Comparison of ENCODE assay signal across 14 mouse cellular contexts in the genomic region with DNA sequence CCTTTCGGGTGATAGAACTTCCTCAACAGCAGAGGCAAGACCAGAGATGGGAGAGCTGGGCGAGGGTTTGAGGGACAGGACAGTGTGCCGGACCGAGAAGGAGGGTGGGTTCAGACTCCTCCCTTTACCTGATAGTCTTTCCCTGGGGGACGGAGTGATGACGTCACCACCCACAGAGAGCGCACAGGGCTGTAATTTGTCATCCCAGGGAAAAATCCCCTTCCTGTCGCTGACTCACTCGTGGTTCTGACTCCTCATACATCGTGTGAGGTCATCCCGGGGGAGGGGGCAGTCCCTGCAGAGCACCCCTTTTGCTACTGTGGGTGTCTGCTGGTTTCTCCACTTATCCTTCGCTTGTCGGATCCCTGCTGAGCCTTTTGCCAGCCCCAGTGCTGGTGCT.
DNase-seq lines count a peak whose midpoint lies in the region; ATAC-seq lines count a peak whose summit lies in the region.
"Had no signal": no experiment of that assay in that cellular context is flagged by ENCODE, and none has a peak within 500 bp of the region (broad histone marks: within the 10 kb centered on the region; RNA-seq: fewer than 3 reads in every experiment).

No protein-coding gene starts in this region.

- peaks cover 9% of the 10 kb centered on the region; the same call in 1 of the 2 replicates for H3K4me1 ChIP-seq in embryonic facial prominence, embryonic 12.5 days
- peaks cover 14% of the 10 kb centered on the region for H3K4me1 ChIP-seq in embryonic facial prominence, embryonic 10.5 days
- H3K4me1 ChIP-seq in liver, embryonic 12.5 days = peaks cover 5% of the 10 kb centered on the region; the same call in 1 of the 2 replicates
- H3K4me1 ChIP-seq: stomach, embryonic 15.5 days had no signal

- no peaks in the 10 kb centered on the region for H3K27me3 ChIP-seq in embryonic facial prominence, embryonic 12.5 days
- no peaks in the 10 kb centered on the region for H3K27me3 ChIP-seq in embryonic facial prominence, embryonic 10.5 days (replicated peaks; ENCODE audit: low read depth, poor library complexity, severe bottlenecking)
- no peaks in the 10 kb centered on the region for H3K27me3 ChIP-seq in liver, embryonic 12.5 days (replicated peaks)
- H3K27me3 ChIP-seq: stomach, embryonic 15.5 days had no signal

- ATAC-seq in embryonic facial prominence, embryonic 12.5 days (ENCODE audit: insufficient number of reproducible peaks, insufficient read depth, low FRiP score, low TSS enrichment) = peak; percentile 47; the same call in 1 of the 2 replicates
- ATAC-seq in liver, embryonic 12.5 days = 0 out of 2 replicates have a peak, but pooled peaks have one; percentile 21
- peak; percentile 65 for ATAC-seq in activated CD4-positive, CD25-positive, alpha-beta regulatory T cell, adult 4 months
- no peak for ATAC-seq in monocyte, adult 5-6 weeks (replicated peaks; ENCODE audit: insufficient number of reproducible peaks, low FRiP score, low TSS enrichment, poor library complexity, severe bottlenecking)
- ATAC-seq: liver, postnatal 0 days had no signal

- WGBS in embryonic facial prominence, embryonic 12.5 days = 59% methylated on average over 13 of the region's 13 CpGs
- 58% methylated on average over 13 of the region's 13 CpGs for WGBS in embryonic facial prominence, embryonic 10.5 days
- 36% methylated on average over 13 of the region's 13 CpGs for WGBS in liver, embryonic 12.5 days (ENCODE audit: insufficient replicate concordance)

- DNase-seq in embryonic facial prominence, embryonic 10.5 days (ENCODE audit: low spot score) = no peak
- DNase-seq in liver = no peak
- peak; percentile 22 to 44 for DNase-seq in natural killer cell, adult 2 months (ENCODE audit: low spot score in 2 of 2)
- no peak for DNase-seq in retina, embryonic 14.5 days (ENCODE audit: low spot score)
- DNase-seq: cerebellum, postnatal 25 days; kidney, adult 18-20 months; liver, postnatal 0 days; right cerebral cortex, postnatal 14 days had no signal

- H3K4me2 ChIP-seq in embryonic facial prominence, embryonic 12.5 days (replicated peaks) = no peak overlapping the region
- H3K4me2 ChIP-seq in liver, embryonic 12.5 days = no peak overlapping the region

- H3K4me3 ChIP-seq in embryonic facial prominence, embryonic 12.5 days = no peak overlapping the region
- no peak overlapping the region for H3K4me3 ChIP-seq in embryonic facial prominence, embryonic 10.5 days
- no peak overlapping the region for H3K4me3 ChIP-seq in liver, embryonic 12.5 days
- H3K4me3 ChIP-seq: erythroblast, embryonic 14.5 days; stomach, embryonic 15.5 days had no signal

- H3K36me3 ChIP-seq in embryonic facial prominence, embryonic 12.5 days = no peaks in the 10 kb centered on the region
- no peaks in the 10 kb centered on the region for H3K36me3 ChIP-seq in embryonic facial prominence, embryonic 10.5 days (replicated peaks)
- H3K36me3 ChIP-seq in liver, embryonic 12.5 days = no peaks in the 10 kb centered on the region
- H3K36me3 ChIP-seq: stomach, embryonic 15.5 days had no signal

- H3K27ac ChIP-seq in embryonic facial prominence, embryonic 12.5 days = peak overlapping the region; percentile 50; the same call in 1 of the 2 replicates
- H3K27ac ChIP-seq in embryonic facial prominence, embryonic 10.5 days (replicated peaks) = no peak overlapping the region
- no peak overlapping the region for H3K27ac ChIP-seq in liver, embryonic 12.5 days
- H3K27ac ChIP-seq: stomach, embryonic 15.5 days had no signal

- H3K9me3 ChIP-seq in embryonic facial prominence, embryonic 12.5 days = no peaks in the 10 kb centered on the region
- no peaks in the 10 kb centered on the region for H3K9me3 ChIP-seq in embryonic facial prominence, embryonic 10.5 days
- H3K9me3 ChIP-seq in liver, embryonic 12.5 days (replicated peaks) = no peaks in the 10 kb centered on the region
- H3K9me3 ChIP-seq: stomach, embryonic 15.5 days had no signal

- no peak overlapping the region for H3K9ac ChIP-seq in embryonic facial prominence, embryonic 12.5 days
- no peak overlapping the region for H3K9ac ChIP-seq in liver, embryonic 12.5 days
- H3K9ac ChIP-seq: liver, postnatal 0 days; stomach, embryonic 15.5 days had no signal

Comparison
In these comparisons a context has a peak if more than half of its experiments do, and no peak if none do; other contexts are left out.
1. DNase-seq: peak in natural killer cell, adult 2 months (2 of 2); none in embryonic facial prominence, embryonic 10.5 days (single experiment), liver (single experiment) and retina, embryonic 14.5 days (single experiment).